Mouse (Mus musculus) C2C12 (cell line): ENCODE data around the gene Gm10577. TPM values are rescaled to one million over a fixed set of nuclear protein-coding genes. Genes with fewer than 3 reads are reported as not detected.

Source experiments
- H3K27me3 ChIP-seq: one replicate; pipeline ENCODE4 v1.6.1; 2011; ENCODE audit not compliant: control insufficient read depth, insufficient read depth, insufficient read length
- H3K36me3 ChIP-seq: one replicate; pipeline ENCODE4 v1.6.1; 2011; ENCODE audit not compliant: control insufficient read depth, insufficient read depth
- H3K4me3 ChIP-seq: one replicate; pipeline ENCODE4 v1.5.1; 2011; ENCODE audit warnings: mild to moderate bottlenecking, control low read depth; ENCODE audit not compliant: poor library complexity, insufficient read depth, severe bottlenecking
- H3K79me2 ChIP-seq: one replicate; pipeline ENCODE4 v1.6.1; 2011; ENCODE audit not compliant: control insufficient read depth, insufficient read depth
- H3K79me3 ChIP-seq: one replicate; pipeline ENCODE4 v1.6.1; 2011; ENCODE audit warnings: low read depth, control low read depth
- H3ac ChIP-seq: one replicate; pipeline ENCODE3; 2011; ENCODE audit warnings: low read depth; ENCODE audit not compliant: control insufficient read depth, insufficient read length
- CEBPB ChIP-seq: IDR thresholded peaks from one replicate; pipeline ENCODE4 v1.6.1; 2011; ENCODE audit warnings: low read depth, mild to moderate bottlenecking, control low read depth, moderate library complexity
- CTCF ChIP-seq: IDR thresholded peaks from one replicate; pipeline ENCODE4 v1.5.1; 2011; ENCODE audit not compliant: control insufficient read depth, insufficient read depth, insufficient read length
- FOSL1 ChIP-seq: IDR thresholded peaks from one replicate; pipeline ENCODE4 v1.8.0; 2011; ENCODE audit warnings: mild to moderate bottlenecking, low read length; ENCODE audit not compliant: poor library complexity, insufficient read depth, severe bottlenecking
- MAX ChIP-seq: IDR thresholded peaks from one replicate; pipeline ENCODE4 v1.6.1; 2011; ENCODE audit warnings: mild to moderate bottlenecking, control low read depth
- MYOD1 ChIP-seq: IDR thresholded peaks from one replicate; pipeline ENCODE4 v1.6.1; 2011; ENCODE audit warnings: low read depth; ENCODE audit not compliant: control insufficient read depth, insufficient read length
- MYOG ChIP-seq: IDR thresholded peaks from one replicate; pipeline ENCODE4 v1.6.1; 2011; ENCODE audit not compliant: control insufficient read depth, insufficient read length; ENCODE audit errors: extremely low read depth
- USF1 ChIP-seq: IDR thresholded peaks from one replicate; pipeline ENCODE4 v1.6.1; 2011; ENCODE audit warnings: low read depth, mild to moderate bottlenecking, control low read depth, moderate library complexity
- polyA plus RNA-seq: library from polyadenylated mRNA; unstranded; fragments of >200 nt; fragmentation: generic; extraction: Trizol; gene quantifications from one replicate; pipeline ENCODE4 v1.2.1, GENCODE M21; 2012; ENCODE audit warnings: missing spikeins

Gene Gm10577
- polyA plus RNA-seq, 1 experiment = not detected

GRCm38 (mm10) chr4:101044149-101044548 is 23.7 kb upstream of the Gm10577 start:
- Histone ChIP-seq H3K79me2 (no peaks in the 10 kb centered on the region), H3ac (no peak overlapping the region), H3K36me3 (no peaks in the 10 kb centered on the region), H3K4me3 (no peak overlapping the region), H3K27me3 (no peaks in the 10 kb centered on the region), H3K79me3 (no peaks in the 10 kb centered on the region)
- no peak for TF ChIP-seq FOSL1
- no peak for TF ChIP-seq MYOG
- TF ChIP-seq MYOD1 = no peak
- TF ChIP-seq MAX = no peak
- no peak for TF ChIP-seq USF1
- no peak for TF ChIP-seq CEBPB
- TF ChIP-seq CTCF = no peak

GRCm38 (mm10) chr4:101043691-101044090 is 23.2 kb upstream of the Gm10577 start:
- H3K79me2 ChIP-seq = no peaks in the 10 kb centered on the region
- no peak overlapping the region for H3K4me3 ChIP-seq
- no peaks in the 10 kb centered on the region for H3K79me3 ChIP-seq
- no peak overlapping the region for H3ac ChIP-seq
- H3K27me3 ChIP-seq = no peaks in the 10 kb centered on the region
- TF ChIP-seq MYOG (no peak), FOSL1 (no peak), MYOD1 (no peak), CEBPB (no peak), USF1 (no peak), MAX (no peak), CTCF (no peak)
- H3K36me3 ChIP-seq = no peaks in the 10 kb centered on the region

GRCm38 (mm10) chr4:101037156-101037555 is 16.7 kb upstream of the Gm10577 start:
- Histone ChIP-seq H3ac (no peak overlapping the region), H3K4me3 (no peak overlapping the region), H3K36me3 (no peaks in the 10 kb centered on the region), H3K79me2 (no peaks in the 10 kb centered on the region), H3K27me3 (no peaks in the 10 kb centered on the region), H3K79me3 (no peaks in the 10 kb centered on the region)
- TF ChIP-seq FOSL1 (no peak), MAX (no peak), USF1 (no peak), CTCF (no peak), CEBPB (no peak), MYOD1 (no peak), MYOG (no peak)

GRCm38 (mm10) chr4:101035131-101035530 is 14.6 kb upstream of the Gm10577 start:
- Histone ChIP-seq H3K79me3 (no peaks in the 10 kb centered on the region), H3K27me3 (no peaks in the 10 kb centered on the region), H3K36me3 (no peaks in the 10 kb centered on the region), H3K4me3 (no peak overlapping the region), H3ac (no peak overlapping the region), H3K79me2 (no peaks in the 10 kb centered on the region)
- TF ChIP-seq MYOG (no peak), MAX (no peak), CEBPB (no peak), CTCF (no peak), MYOD1 (no peak), USF1 (no peak), FOSL1 (no peak)

GRCm38 (mm10) chr4:101033047-101033446 is 12.6 kb upstream of the Gm10577 start:
- TF ChIP-seq USF1 (no peak), FOSL1 (no peak), MYOD1 (no peak), CEBPB (no peak)
- no peak overlapping the region for H3ac ChIP-seq
- no peaks in the 10 kb centered on the region for H3K79me2 ChIP-seq
- H3K27me3 ChIP-seq = no peaks in the 10 kb centered on the region
- no peak overlapping the region for H3K4me3 ChIP-seq
- H3K36me3 ChIP-seq = no peaks in the 10 kb centered on the region
- H3K79me3 ChIP-seq = no peaks in the 10 kb centered on the region

- Histone ChIP-seq H3K79me2 (no peaks in the 10 kb centered on the region), H3K4me3 (no peak overlapping the region), H3K79me3 (no peaks in the 10 kb centered on the region), H3K36me3 (no peaks in the 10 kb centered on the region), H3ac (no peak overlapping the region), H3K27me3 (no peaks in the 10 kb centered on the region)
- no peak for TF ChIP-seq MAX
- TF ChIP-seq MYOG = no peak
- TF ChIP-seq MYOD1 = no peak
- TF ChIP-seq CEBPB = no peak
- TF ChIP-seq FOSL1 = no peak
- no peak for TF ChIP-seq USF1
- no peak for TF ChIP-seq CTCF
These were observed 7.4 kb upstream of the Gm10577 start for GRCm38 (mm10) chr4:101027852-101028411.
